Mouse (Mus musculus) hindbrain, embryonic 13.5 days (tissue): ENCODE results near the gene Ipo5. TPM values are rescaled to one million over a fixed set of nuclear protein-coding genes. Genes with fewer than 3 reads are reported as not detected.

Source experiments
- ATAC-seq: fragments of 200-750 bp; cut with Nextera tagmentation; 2 replicates; pipeline ENCODE4 v1.8.0; 2017; ENCODE audit warnings: moderate TSS enrichment; ENCODE audit not compliant: low FRiP score
- H3K27ac ChIP-seq: fragments of 300-500 bp; sonication (generic); 2 replicates; pipeline ENCODE4 v1.5.1; 2015; ENCODE audit warnings: inconsistent platforms, mild to moderate bottlenecking, moderate library complexity
- H3K27me3 ChIP-seq: fragments of 300-500 bp; sonication (generic); 2 replicates; pipeline ENCODE4 v1.6.1; 2015; ENCODE audit warnings: mild to moderate bottlenecking, inconsistent platforms
- H3K36me3 ChIP-seq: fragments of 300-500 bp; sonication (generic); 2 replicates; pipeline ENCODE4 v1.6.1; 2015; ENCODE audit warnings: mild to moderate bottlenecking, inconsistent platforms
- H3K4me1 ChIP-seq: fragments of 300-500 bp; sonication (generic); replicated peaks from 2 replicates; pipeline ENCODE4 v1.6.1; 2015; ENCODE audit warnings: inconsistent platforms
- H3K4me2 ChIP-seq: fragments of 300-500 bp; sonication (generic); 2 replicates; pipeline ENCODE4 v1.6.1; 2015; ENCODE audit warnings: inconsistent platforms, mild to moderate bottlenecking, moderate library complexity
- H3K4me3 ChIP-seq: fragments of 300-500 bp; sonication (generic); 2 replicates; pipeline ENCODE4 v1.5.1; 2015; ENCODE audit warnings: mild to moderate bottlenecking, inconsistent platforms
- H3K9ac ChIP-seq: fragments of 300-500 bp; sonication (generic); 2 replicates; pipeline ENCODE4 v1.6.1; 2015; ENCODE audit warnings: mild to moderate bottlenecking, inconsistent platforms
- H3K9me3 ChIP-seq: fragments of 300-500 bp; sonication (generic); 2 replicates; pipeline ENCODE4 v1.6.1; 2016; ENCODE audit warnings: inconsistent platforms
- WGBS: fragments of 180-500 bp; shearing (Covaris S2); methylation state at CpG from one replicate; pipeline ENCODE4 v1.1.7; 2015; 5-methylcytosine and 5-hydroxymethylcytosine counted together
- polyA plus RNA-seq: library from polyadenylated mRNA; unstranded; fragments of >200 nt; fragmentation: Nextera tagmentation; extraction: Ambion mirVana; gene quantifications from 2 replicates; pipeline ENCODE4 v1.2.1, GENCODE M21; 2015

Ipo5 gene
- polyA plus RNA-seq, result 59.7 and 61.8 TPM in 2 replicates

GRCm38 (mm10) chr14:120910733-120911324 lies at the start of gene Ipo5:
TSS of gene Ipo5 (plus strand) at chr14:120911224.
- H3K4me1 ChIP-seq, result peaks cover 19% of the 10 kb centered on the region
- WGBS, result under 1% methylated on average over 59 of the region's 83 CpGs
- peak within 1 kb of the TSS; percentile 89 for H3K9ac ChIP-seq

GRCm38 (mm10) chr14:120863205-120863604 lies 47.8 kb upstream of the Ipo5 start:
- Histone ChIP-seq H3K4me1 (no peaks in the 10 kb centered on the region), H3K27ac (no peak overlapping the region), H3K4me2 (no peak overlapping the region), H3K36me3 (no peaks in the 10 kb centered on the region), H3K9me3 (peaks cover 11% of the 10 kb centered on the region), H3K27me3 (no peaks in the 10 kb centered on the region), H3K4me3 (no peak overlapping the region), H3K9ac (no peak overlapping the region)
- no peak for ATAC-seq
- WGBS, result 96% methylated on average over 3 of the region's 3 CpGs

More at GRCm38 (mm10) chr14:120910733-120911324, at the start of gene Ipo5:
- peak; percentile 96 for ATAC-seq
- H3K9me3 ChIP-seq, result no peaks in the 10 kb centered on the region
- H3K27ac ChIP-seq, result peak within 1 kb of the TSS; percentile 91
- H3K36me3 ChIP-seq, result no peaks in the 10 kb centered on the region
- no peaks in the 10 kb centered on the region for H3K27me3 ChIP-seq
- H3K4me2 ChIP-seq, result peak within 1 kb of the TSS; percentile 91
- H3K4me3 ChIP-seq, result peak within 1 kb of the TSS; percentile 86

GRCm38 (mm10) chr14:120864896-120865295 lies 46.1 kb upstream of the Ipo5 start:
- 87% methylated on average over 4 of the region's 4 CpGs for WGBS
- H3K27me3 ChIP-seq, result no peaks in the 10 kb centered on the region

GRCm38 (mm10) chr14:120866573-120866972 lies 44.5 kb upstream of the Ipo5 start:
- Histone ChIP-seq H3K9me3 (no peaks in the 10 kb centered on the region), H3K27ac (no peak overlapping the region), H3K9ac (no peak overlapping the region), H3K36me3 (no peaks in the 10 kb centered on the region), H3K4me1 (0 out of 2 replicates have a peak, but pooled peaks cover 6% of the 10 kb centered on the region), H3K4me3 (no peak overlapping the region), H3K4me2 (no peak overlapping the region), H3K27me3 (no peaks in the 10 kb centered on the region)
- 98% methylated on average over 8 of the region's 8 CpGs for WGBS
- no peak for ATAC-seq

More at GRCm38 (mm10) chr14:120864896-120865295, 46.1 kb upstream of the Ipo5 start:
- ATAC-seq, result no peak
- Histone ChIP-seq H3K27ac (no peak overlapping the region), H3K9ac (no peak overlapping the region), H3K4me1 (no peaks in the 10 kb centered on the region), H3K9me3 (no peaks in the 10 kb centered on the region), H3K4me2 (no peak overlapping the region), H3K4me3 (no peak overlapping the region), H3K36me3 (no peaks in the 10 kb centered on the region)

GRCm38 (mm10) chr14:120867121-120867520 lies 43.9 kb upstream of the Ipo5 start:
- 89% methylated on average over 5 of the region's 5 CpGs for WGBS
- ATAC-seq, result no peak
- no peak overlapping the region for H3K9ac ChIP-seq

GRCm38 (mm10) chr14:120868494-120868893 lies 42.5 kb upstream of the Ipo5 start:
- no peak overlapping the region for H3K9ac ChIP-seq
- no peaks in the 10 kb centered on the region for H3K27me3 ChIP-seq
- 0 out of 2 replicates have a peak, but pooled peaks cover 6% of the 10 kb centered on the region for H3K4me1 ChIP-seq
- peak; percentile 57; the same call in 1 of the 2 replicates for ATAC-seq
- 57% methylated on average over 8 of the region's 8 CpGs for WGBS
- H3K36me3 ChIP-seq, result no peaks in the 10 kb centered on the region
- no peak overlapping the region for H3K27ac ChIP-seq
- no peak overlapping the region for H3K4me3 ChIP-seq
- no peak overlapping the region for H3K4me2 ChIP-seq
- no peaks in the 10 kb centered on the region for H3K9me3 ChIP-seq

More at GRCm38 (mm10) chr14:120867121-120867520, 43.9 kb upstream of the Ipo5 start:
- Histone ChIP-seq H3K27ac (no peak overlapping the region), H3K9me3 (no peaks in the 10 kb centered on the region), H3K36me3 (no peaks in the 10 kb centered on the region), H3K27me3 (no peaks in the 10 kb centered on the region), H3K4me2 (no peak overlapping the region), H3K4me3 (no peak overlapping the region), H3K4me1 (0 out of 2 replicates have a peak, but pooled peaks cover 6% of the 10 kb centered on the region)

GRCm38 (mm10) chr14:120870736-120871135 lies 40.3 kb upstream of the Ipo5 start:
- Histone ChIP-seq H3K27ac (no peak overlapping the region), H3K9ac (no peak overlapping the region), H3K4me3 (no peak overlapping the region), H3K27me3 (no peaks in the 10 kb centered on the region), H3K4me2 (no peak overlapping the region), H3K9me3 (no peaks in the 10 kb centered on the region), H3K4me1 (0 out of 2 replicates have a peak, but pooled peaks cover 6% of the 10 kb centered on the region), H3K36me3 (no peaks in the 10 kb centered on the region)
- WGBS, result 58% methylated on average over 5 of the region's 5 CpGs
- ATAC-seq, result no peak

- Histone ChIP-seq H3K9me3 (no peaks in the 10 kb centered on the region), H3K4me3 (no peak overlapping the region), H3K4me2 (no peak overlapping the region), H3K9ac (no peak overlapping the region), H3K4me1 (0 out of 2 replicates have a peak, but pooled peaks cover 6% of the 10 kb centered on the region), H3K27ac (no peak overlapping the region), H3K27me3 (no peaks in the 10 kb centered on the region), H3K36me3 (no peaks in the 10 kb centered on the region)
- WGBS, result 95% methylated on average over 7 of the region's 7 CpGs
- ATAC-seq, result no peak
Observed at GRCm38 (mm10) chr14:120874397-120874796, 36.6 kb upstream of the Ipo5 start.

GRCm38 (mm10) chr14:120875144-120875543 lies 35.9 kb upstream of the Ipo5 start:
- Histone ChIP-seq H3K4me2 (no peak overlapping the region), H3K36me3 (no peaks in the 10 kb centered on the region), H3K9ac (no peak overlapping the region), H3K27ac (no peak overlapping the region), H3K27me3 (no peaks in the 10 kb centered on the region), H3K4me3 (no peak overlapping the region), H3K4me1 (0 out of 2 replicates have a peak, but pooled peaks cover 6% of the 10 kb centered on the region), H3K9me3 (no peaks in the 10 kb centered on the region)
- ATAC-seq, result no peak
- 78% methylated on average over 9 of the region's 9 CpGs for WGBS

- WGBS, result 89% methylated on average over 16 of the region's 16 CpGs
- Histone ChIP-seq H3K27ac (no peak overlapping the region), H3K9ac (no peak overlapping the region), H3K4me2 (no peak overlapping the region), H3K27me3 (no peaks in the 10 kb centered on the region), H3K4me1 (0 out of 2 replicates have a peak, but pooled peaks cover 1% of the 10 kb centered on the region), H3K36me3 (no peaks in the 10 kb centered on the region), H3K9me3 (no peaks in the 10 kb centered on the region), H3K4me3 (no peak overlapping the region)
- no peak for ATAC-seq
Observed at GRCm38 (mm10) chr14:120875811-120876388, 35.1 kb upstream of the Ipo5 start.

GRCm38 (mm10) chr14:120877147-120877546 lies 33.9 kb upstream of the Ipo5 start:
- ATAC-seq, result no peak

GRCm38 (mm10) chr14:120879026-120879425 lies 32.0 kb upstream of the Ipo5 start:
- no peaks in the 10 kb centered on the region for H3K4me1 ChIP-seq
- no peak overlapping the region for H3K4me3 ChIP-seq
- H3K27ac ChIP-seq, result no peak overlapping the region
- H3K9ac ChIP-seq, result no peak overlapping the region
- no peaks in the 10 kb centered on the region for H3K9me3 ChIP-seq
- WGBS, result 90% methylated on average over 2 of the region's 2 CpGs
- H3K27me3 ChIP-seq, result no peaks in the 10 kb centered on the region
- ATAC-seq, result no peak
- no peaks in the 10 kb centered on the region for H3K36me3 ChIP-seq
- no peak overlapping the region for H3K4me2 ChIP-seq

More at GRCm38 (mm10) chr14:120877147-120877546, 33.9 kb upstream of the Ipo5 start:
- Histone ChIP-seq H3K36me3 (no peaks in the 10 kb centered on the region), H3K9me3 (no peaks in the 10 kb centered on the region), H3K27ac (no peak overlapping the region), H3K4me1 (no peaks in the 10 kb centered on the region), H3K4me2 (no peak overlapping the region), H3K4me3 (no peak overlapping the region), H3K27me3 (no peaks in the 10 kb centered on the region), H3K9ac (no peak overlapping the region)
- 82% methylated on average over 10 of the region's 10 CpGs for WGBS
